Mouse (Mus musculus) limb, embryonic 12.5 days (tissue): Measurements from ENCODE around the gene Gga1. TPM values are rescaled to one million over a fixed set of nuclear protein-coding genes. Genes with fewer than 3 reads are reported as not detected.

Experiments
- ATAC-seq: fragments of 200-750 bp; cut with Nextera tagmentation; 2 replicates; pipeline ENCODE4 v1.8.0; 2017; ENCODE audit warnings: low read depth, moderate TSS enrichment; ENCODE audit not compliant: insufficient number of reproducible peaks, insufficient read depth, low FRiP score, low TSS enrichment
- H3K27ac ChIP-seq: fragments of 300-500 bp; sonication (generic); 2 replicates; pipeline ENCODE4 v1.5.1; 2016; ENCODE audit warnings: mild to moderate bottlenecking, moderate library complexity
- H3K27me3 ChIP-seq: fragments of 300-500 bp; sonication (generic); 2 replicates; pipeline ENCODE4 v1.6.1; 2016; ENCODE audit warnings: mild to moderate bottlenecking, moderate library complexity
- H3K36me3 ChIP-seq: fragments of 300-500 bp; sonication (generic); 2 replicates; pipeline ENCODE4 v1.6.1; 2016; ENCODE audit warnings: mild to moderate bottlenecking, moderate library complexity
- H3K4me1 ChIP-seq: fragments of 300-500 bp; sonication (generic); replicated peaks from 2 replicates; pipeline ENCODE4 v1.6.1; 2016
- H3K4me2 ChIP-seq: fragments of 300-500 bp; sonication (generic); 2 replicates; pipeline ENCODE4 v1.6.1; 2016; ENCODE audit warnings: mild to moderate bottlenecking, moderate library complexity
- H3K4me3 ChIP-seq: fragments of 300-500 bp; sonication (generic); replicated peaks from 2 replicates; pipeline ENCODE4 v1.5.1; 2016; ENCODE audit warnings: mild to moderate bottlenecking
- H3K9ac ChIP-seq: fragments of 300-500 bp; sonication (generic); replicated peaks from 2 replicates; pipeline ENCODE4 v1.6.1; 2016; ENCODE audit warnings: mild to moderate bottlenecking, moderate library complexity
- H3K9me3 ChIP-seq: fragments of 300-500 bp; sonication (generic); 2 replicates; pipeline ENCODE4 v1.6.1; 2016; ENCODE audit warnings: mild to moderate bottlenecking, moderate library complexity
- WGBS: fragments of 180-500 bp; shearing (Covaris S2); methylation state at CpG from one replicate; pipeline ENCODE4 v1.1.7; 2016; 5-methylcytosine and 5-hydroxymethylcytosine counted together
- polyA plus RNA-seq: library from polyadenylated mRNA; unstranded; fragments of >200 nt; fragmentation: Nextera tagmentation; extraction: Ambion mirVana; gene quantifications from 2 replicates; pipeline ENCODE4 v1.2.1, GENCODE M21; 2016

The Gga1 gene
- polyA plus RNA-seq, 1 experiment from 2014 or later = 45.9 TPM

GRCm38 (mm10) chr15:78862280-78862679 is 14.7 kb upstream of the Gga1 start:
- H3K27ac ChIP-seq = no peak overlapping the region

GRCm38 (mm10) chr15:78863154-78863553 is 13.8 kb upstream of the Gga1 start:
- 74% methylated on average over 2 of the region's 2 CpGs for WGBS
- ATAC-seq = no peak
- no peak overlapping the region for H3K27ac ChIP-seq

More at GRCm38 (mm10) chr15:78862280-78862679, 14.7 kb upstream of the Gga1 start:
- peaks cover 8% of the 10 kb centered on the region; the same call in 1 of the 2 replicates for H3K4me1 ChIP-seq
- 89% methylated on average over 5 of the region's 5 CpGs for WGBS
- H3K4me3 ChIP-seq = no peak overlapping the region
- no peaks in the 10 kb centered on the region for H3K36me3 ChIP-seq
- ATAC-seq = no peak
- no peak overlapping the region for H3K4me2 ChIP-seq
- H3K9ac ChIP-seq = no peak overlapping the region
- no peaks in the 10 kb centered on the region for H3K9me3 ChIP-seq
- no peaks in the 10 kb centered on the region for H3K27me3 ChIP-seq

GRCm38 (mm10) chr15:78863852-78864253 is 13.1 kb upstream of the Gga1 start:
- no peak overlapping the region for H3K9ac ChIP-seq
- 46% methylated on average over 13 of the region's 13 CpGs for WGBS
- no peak overlapping the region for H3K4me2 ChIP-seq

More at GRCm38 (mm10) chr15:78863154-78863553, 13.8 kb upstream of the Gga1 start:
- H3K9me3 ChIP-seq = no peaks in the 10 kb centered on the region
- H3K9ac ChIP-seq = no peak overlapping the region
- H3K36me3 ChIP-seq = no peaks in the 10 kb centered on the region
- peaks cover 8% of the 10 kb centered on the region; the same call in 1 of the 2 replicates for H3K4me1 ChIP-seq
- no peak overlapping the region for H3K4me2 ChIP-seq
- H3K4me3 ChIP-seq = no peak overlapping the region
- H3K27me3 ChIP-seq = no peaks in the 10 kb centered on the region

GRCm38 (mm10) chr15:78868398-78868797 is 8.6 kb upstream of the Gga1 start:
- H3K9me3 ChIP-seq = no peaks in the 10 kb centered on the region
- ATAC-seq = 0 out of 2 replicates have a peak, but pooled peaks have one; percentile 23
- H3K4me3 ChIP-seq = no peak overlapping the region
- H3K9ac ChIP-seq = 0 out of 2 replicates have a peak overlapping the region, but pooled peaks have one; percentile 4
- peaks cover 14% of the 10 kb centered on the region for H3K4me1 ChIP-seq
- peak overlapping the region; percentile 83 for H3K27ac ChIP-seq
- H3K27me3 ChIP-seq = no peaks in the 10 kb centered on the region
- H3K4me2 ChIP-seq = no peak overlapping the region
- no peaks in the 10 kb centered on the region for H3K36me3 ChIP-seq
- WGBS = 6% methylated on average over 9 of the region's 9 CpGs

More at GRCm38 (mm10) chr15:78863852-78864253, 13.1 kb upstream of the Gga1 start:
- Histone ChIP-seq H3K27ac (no peak overlapping the region), H3K4me3 (no peak overlapping the region), H3K9me3 (no peaks in the 10 kb centered on the region), H3K4me1 (peaks cover 14% of the 10 kb centered on the region), H3K36me3 (no peaks in the 10 kb centered on the region), H3K27me3 (no peaks in the 10 kb centered on the region)
- no peak for ATAC-seq

GRCm38 (mm10) chr15:78868826-78869233 is 8.2 kb upstream of the Gga1 start:
- H3K9ac ChIP-seq = 0 out of 2 replicates have a peak overlapping the region, but pooled peaks have one; percentile 4
- 60% methylated on average over 7 of the region's 7 CpGs for WGBS
- no peak overlapping the region for H3K4me3 ChIP-seq

GRCm38 (mm10) chr15:78869775-78870174 is 7.2 kb upstream of the Gga1 start:
- H3K27ac ChIP-seq = no peak overlapping the region
- H3K4me1 ChIP-seq = peaks cover 9% of the 10 kb centered on the region
- WGBS = 29% methylated on average over 6 of the region's 6 CpGs
- H3K36me3 ChIP-seq = no peaks in the 10 kb centered on the region
- no peak overlapping the region for H3K4me3 ChIP-seq
- no peaks in the 10 kb centered on the region for H3K9me3 ChIP-seq
- H3K4me2 ChIP-seq = no peak overlapping the region
- no peak for ATAC-seq
- H3K9ac ChIP-seq = no peak overlapping the region
- no peaks in the 10 kb centered on the region for H3K27me3 ChIP-seq

More at GRCm38 (mm10) chr15:78868826-78869233, 8.2 kb upstream of the Gga1 start:
- no peaks in the 10 kb centered on the region for H3K27me3 ChIP-seq
- peak overlapping the region; percentile 83 for H3K27ac ChIP-seq
- no peak for ATAC-seq
- no peak overlapping the region for H3K4me2 ChIP-seq
- peaks cover 9% of the 10 kb centered on the region for H3K4me1 ChIP-seq
- H3K36me3 ChIP-seq = no peaks in the 10 kb centered on the region
- no peaks in the 10 kb centered on the region for H3K9me3 ChIP-seq

GRCm38 (mm10) chr15:78872021-78872608 is 4.9 kb upstream of the Gga1 start:
- H3K4me2 ChIP-seq = no peak overlapping the region
- no peaks in the 10 kb centered on the region for H3K9me3 ChIP-seq
- no peak for ATAC-seq
- H3K9ac ChIP-seq = no peak overlapping the region
- no peaks in the 10 kb centered on the region for H3K36me3 ChIP-seq
- peaks cover 17% of the 10 kb centered on the region for H3K4me1 ChIP-seq
- 53% methylated on average over 5 of the region's 5 CpGs for WGBS
- no peak overlapping the region for H3K27ac ChIP-seq
- no peak overlapping the region for H3K4me3 ChIP-seq
- H3K27me3 ChIP-seq = no peaks in the 10 kb centered on the region

GRCm38 (mm10) chr15:78873803-78874435 is 3.1 kb upstream of the Gga1 start:
- WGBS = 56% methylated on average over 13 of the region's 13 CpGs
- Histone ChIP-seq H3K36me3 (no peaks in the 10 kb centered on the region), H3K27me3 (no peaks in the 10 kb centered on the region), H3K9me3 (no peaks in the 10 kb centered on the region), H3K4me2 (no peak overlapping the region), H3K4me1 (peaks cover 19% of the 10 kb centered on the region), H3K9ac (no peak overlapping the region), H3K4me3 (no peak overlapping the region), H3K27ac (no peak overlapping the region)
- ATAC-seq = no peak

- 79% methylated on average over 8 of the region's 8 CpGs for WGBS
- Histone ChIP-seq H3K9me3 (no peaks in the 10 kb centered on the region), H3K27ac (no peak overlapping the region), H3K4me1 (peaks cover 23% of the 10 kb centered on the region), H3K4me2 (no peak overlapping the region), H3K4me3 (no peak overlapping the region), H3K27me3 (no peaks in the 10 kb centered on the region), H3K9ac (no peak overlapping the region), H3K36me3 (no peaks in the 10 kb centered on the region)
- ATAC-seq = no peak
Measured at GRCm38 (mm10) chr15:78874989-78875388, 2.0 kb upstream of the Gga1 start.

GRCm38 (mm10) chr15:78875537-78875936 is 1.5 kb upstream of the Gga1 start:
- Histone ChIP-seq H3K4me1 (peaks cover 23% of the 10 kb centered on the region), H3K9me3 (no peaks in the 10 kb centered on the region), H3K4me2 (peak overlapping the region; percentile 73), H3K27ac (peak overlapping the region; percentile 99; the same call in 1 of the 2 replicates), H3K4me3 (0 out of 2 replicates have a peak overlapping the region, but pooled peaks have one; percentile 70), H3K27me3 (no peaks in the 10 kb centered on the region), H3K36me3 (peaks cover 5% of the 10 kb centered on the region), H3K9ac (0 out of 2 replicates have a peak overlapping the region, but pooled peaks have one; percentile 2)
- WGBS = 82% methylated on average over 5 of the region's 5 CpGs
- no peak for ATAC-seq

GRCm38 (mm10) chr15:78876258-78876696 is 713 bp upstream of the Gga1 start:
- no peaks in the 10 kb centered on the region for H3K9me3 ChIP-seq
- peak overlapping the region; percentile 81 for H3K9ac ChIP-seq
- no peak for ATAC-seq
- no peaks in the 10 kb centered on the region for H3K27me3 ChIP-seq
- peak overlapping the region; percentile 73 for H3K4me2 ChIP-seq
- H3K4me1 ChIP-seq = peaks cover 23% of the 10 kb centered on the region
- WGBS = 4% methylated on average over 17 of the region's 17 CpGs
- H3K27ac ChIP-seq = peak overlapping the region; percentile 99
- peak overlapping the region; percentile 70 for H3K4me3 ChIP-seq
- peaks cover 13% of the 10 kb centered on the region for H3K36me3 ChIP-seq
